Mouse (Mus musculus): ENCODE results near the gene Atr. TPM values are rescaled to one million over a fixed set of nuclear protein-coding genes. Genes with fewer than 3 reads are reported as not detected.

Atr gene
- total RNA-seq, 2 experiments from 2014 or later: 12.0 TPM

- TF ChIP-seq CTCF (IDR thresholded peaks at IDR 0.05): no peak
- H3K4me3 ChIP-seq: peak within 1 kb of the TSS; percentile 73
- intact Hi-C loops (cut with DNase I): loop anchor here (2.0 to 5.0 kb wide), 2 partner anchors 36 to 63 kb away; no protein-coding TSS in a partner anchor
- peak within 1 kb of the TSS; percentile 76 for H3K27ac ChIP-seq
- DNase-seq (ENCODE audit: extremely low spot score in 1 of 2, low spot score in 2 of 2): peak; percentile 92 to 96
Measured at GRCm38 (mm10) chr9:95844825-95845460, 12.5 kb upstream of the Atr start, which contains the start of gene Pls1. Gene Pls1 (minus strand): TSS chr9:95845311.

- DNase-seq (ENCODE audit: extremely low spot score in 1 of 2, low spot score in 2 of 2): no peak
- no peak for TF ChIP-seq CTCF (IDR thresholded peaks at IDR 0.05)
- intact Hi-C loops (cut with DNase I): loop anchor here (2.0 to 5.0 kb wide), 2 partner anchors 37 to 63 kb away; no protein-coding TSS in a partner anchor
- Histone ChIP-seq H3K27ac (no peak overlapping the region), H3K4me3 (peak overlapping the region; percentile 73; the same call in 1 of the 2 replicates)
Measured at GRCm38 (mm10) chr9:95845711-95846110, 11.7 kb upstream of the Atr start.

- TF ChIP-seq CTCF (IDR thresholded peaks at IDR 0.05): no peak
- DNase-seq (ENCODE audit: extremely low spot score in 1 of 2, low spot score in 2 of 2): no peak
- Histone ChIP-seq H3K4me3 (no peak overlapping the region), H3K27ac (no peak overlapping the region)
- intact Hi-C loops (cut with DNase I): loop anchor here (5.0 to 10.0 kb wide), 3 partner anchors 104 to 1107 kb away; no protein-coding TSS in a partner anchor
Measured at GRCm38 (mm10) chr9:95851671-95852070, 5.7 kb upstream of the Atr start.

GRCm38 (mm10) chr9:95852896-95853295, 4.5 kb upstream of the Atr start:
- peak; percentile 91 for TF ChIP-seq CTCF (IDR thresholded peaks at IDR 0.05)
- intact Hi-C loops (cut with DNase I): loop anchor here (1.0 to 10.0 kb wide), 4 partner anchors 106 to 1108 kb away; no protein-coding TSS in a partner anchor
- no peak overlapping the region for H3K27ac ChIP-seq
- DNase-seq (ENCODE audit: extremely low spot score in 1 of 2, low spot score in 2 of 2): peak; percentile 72 to 76
- H3K4me3 ChIP-seq: no peak overlapping the region

GRCm38 (mm10) chr9:95854891-95855290, 2.5 kb upstream of the Atr start:
- DNase-seq (ENCODE audit: extremely low spot score in 1 of 2, low spot score in 2 of 2): no peak
- intact Hi-C loops (cut with DNase I): loop anchor here (5.0 to 10.0 kb wide), 5 partner anchors 108 to 1110 kb away; partner anchors contain the start of gene U2surp
- no peak overlapping the region for H3K27ac ChIP-seq
- H3K4me3 ChIP-seq: no peak overlapping the region
- TF ChIP-seq CTCF (IDR thresholded peaks at IDR 0.05): no peak

GRCm38 (mm10) chr9:95856004-95856403, 1.4 kb upstream of the Atr start:
- Histone ChIP-seq H3K27ac (no peak overlapping the region), H3K4me3 (no peak overlapping the region)
- no peak for TF ChIP-seq CTCF (IDR thresholded peaks at IDR 0.05)
- DNase-seq (ENCODE audit: extremely low spot score in 1 of 2, low spot score in 2 of 2): no peak
- intact Hi-C loops (cut with DNase I): loop anchor here (5.0 to 10.0 kb wide), 3 partner anchors 344 to 1111 kb away; partner anchors contain the start of gene U2surp

GRCm38 (mm10) chr9:95858027-95858570, 702 bp downstream of the Atr start:
- peak overlapping the region; percentile 91 for H3K4me3 ChIP-seq
- H3K27ac ChIP-seq: peak overlapping the region; percentile 73
- intact Hi-C loops (cut with DNase I): loop anchor here (5.0 to 10.0 kb wide), 3 partner anchors 346 to 1113 kb away; partner anchors contain the start of gene U2surp
- DNase-seq (ENCODE audit: extremely low spot score in 1 of 2, low spot score in 2 of 2): no peak
- TF ChIP-seq CTCF (IDR thresholded peaks at IDR 0.05): no peak

- no peak for DNase-seq (ENCODE audit: extremely low spot score in 1 of 2, low spot score in 2 of 2)
- intact Hi-C loops (cut with DNase I): loop anchor here (5.0 to 10.0 kb wide), 2 partner anchors 44 to 117 kb away; no protein-coding TSS in a partner anchor
- Histone ChIP-seq H3K27ac (no peak overlapping the region), H3K4me3 (no peak overlapping the region)
- no peak for TF ChIP-seq CTCF (IDR thresholded peaks at IDR 0.05)
Measured at GRCm38 (mm10) chr9:95878246-95878645, 20.8 kb downstream of the Atr start.

- DNase-seq (ENCODE audit: extremely low spot score in 1 of 2, low spot score in 2 of 2): no peak
- no peak overlapping the region for H3K27ac ChIP-seq
- intact Hi-C loops (cut with DNase I): no loop called here
- no peak overlapping the region for H3K4me3 ChIP-seq
- no peak for TF ChIP-seq CTCF (IDR thresholded peaks at IDR 0.05)
Measured at GRCm38 (mm10) chr9:95882751-95883150, 25.4 kb downstream of the Atr start.

GRCm38 (mm10) chr9:95897392-95897791, 40.0 kb downstream of the Atr start:
- Histone ChIP-seq H3K27ac (no peak overlapping the region), H3K4me3 (no peak overlapping the region)
- no peak for DNase-seq (ENCODE audit: extremely low spot score in 1 of 2, low spot score in 2 of 2)
- TF ChIP-seq CTCF (IDR thresholded peaks at IDR 0.05): no peak
- intact Hi-C loops (cut with DNase I): no loop called here

- intact Hi-C loops (cut with DNase I): no loop called here
- Histone ChIP-seq H3K27ac (no peak overlapping the region), H3K4me3 (no peak overlapping the region)
- TF ChIP-seq CTCF (IDR thresholded peaks at IDR 0.05): peak; percentile 7
- no peak for DNase-seq (ENCODE audit: extremely low spot score in 1 of 2, low spot score in 2 of 2)
Measured at GRCm38 (mm10) chr9:95932855-95933254, 75.5 kb downstream of the Atr start.

GRCm38 (mm10) chr9:95953658-95954057, 96.3 kb downstream of the Atr start:
- intact Hi-C loops (cut with DNase I): no loop called here

More at GRCm38 (mm10) chr9:95953658-95954057, 96.3 kb downstream of the Atr start:
- TF ChIP-seq CTCF (IDR thresholded peaks at IDR 0.05): no peak
- Histone ChIP-seq H3K4me3 (peak overlapping the region; percentile 95), H3K27ac (no peak overlapping the region)
- no peak for DNase-seq (ENCODE audit: extremely low spot score in 1 of 2, low spot score in 2 of 2)
